Mouse (Mus musculus) testis, postnatal 14 days (tissue): Measurements from ENCODE around the gene Nutm1.
A peak's percentile ranks its signal among the peaks of the same experiment; 100 is the strongest.
"Not testable (repeated sequence)": the region's sequence is repeated elsewhere in the genome, so short reads cannot be mapped to it uniquely, and the experiment has no call there.

Experiments
- DNase-seq: peaks from one replicate; pipeline ENCODE4 v3.0.0; 2021; ENCODE audit warnings: low spot score

Nutm1 gene

GRCm38 (mm10) chr2:112259241-112259962 lies at the start of gene Nutm1:
Gene Nutm1, minus strand, starts transcription at chr2:112259291.
- DNase-seq = no peak

- DNase-seq = no peak
These were observed 49.6 kb upstream of the Nutm1 start for GRCm38 (mm10) chr2:112308671-112309070.

DNA sequence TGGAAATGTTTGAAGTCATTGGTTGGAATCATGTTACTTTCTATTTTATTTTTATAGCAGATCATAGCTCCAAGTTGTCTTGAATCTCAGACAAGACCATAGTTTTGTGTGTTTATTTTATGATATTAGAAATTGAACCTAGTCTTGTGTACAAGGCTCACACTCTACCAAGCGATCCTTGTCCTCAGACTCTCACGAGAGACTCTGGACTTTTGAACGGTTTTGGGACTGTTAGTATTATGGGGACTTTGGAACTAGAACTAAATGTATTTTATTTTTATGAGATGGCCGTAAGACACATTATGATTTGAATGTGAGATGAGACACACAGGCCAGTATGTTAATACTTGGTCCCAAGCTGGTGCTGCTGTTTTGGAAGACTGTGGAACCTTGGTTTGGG lies 39.1 kb upstream of the Nutm1 start:
- no peak for DNase-seq

DNA sequence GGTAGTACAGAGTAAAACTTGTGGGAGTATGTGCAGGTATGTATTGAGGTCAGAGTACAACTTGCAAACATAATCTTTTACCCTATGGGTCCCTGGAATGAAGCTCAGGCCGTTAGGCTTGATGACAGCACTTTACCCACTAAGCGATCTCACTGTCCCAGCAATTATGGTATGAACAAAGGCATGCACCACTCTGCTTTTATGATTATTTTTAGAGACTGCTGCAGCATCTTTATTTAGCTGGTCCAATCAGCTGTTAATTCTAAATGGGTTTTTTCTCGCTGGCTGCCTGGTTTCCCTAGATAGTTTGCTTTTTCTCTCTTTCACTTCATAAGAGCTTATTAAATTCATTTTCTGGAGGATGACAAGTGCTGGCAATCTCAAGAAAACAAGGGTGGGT lies 37.1 kb upstream of the Nutm1 start:
- no peak for DNase-seq

GRCm38 (mm10) chr2:112292823-112293222 lies 33.7 kb upstream of the Nutm1 start:
- DNase-seq = no peak

GRCm38 (mm10) chr2:112289507-112289906 lies 30.4 kb upstream of the Nutm1 start:
- no peak for DNase-seq

DNA sequence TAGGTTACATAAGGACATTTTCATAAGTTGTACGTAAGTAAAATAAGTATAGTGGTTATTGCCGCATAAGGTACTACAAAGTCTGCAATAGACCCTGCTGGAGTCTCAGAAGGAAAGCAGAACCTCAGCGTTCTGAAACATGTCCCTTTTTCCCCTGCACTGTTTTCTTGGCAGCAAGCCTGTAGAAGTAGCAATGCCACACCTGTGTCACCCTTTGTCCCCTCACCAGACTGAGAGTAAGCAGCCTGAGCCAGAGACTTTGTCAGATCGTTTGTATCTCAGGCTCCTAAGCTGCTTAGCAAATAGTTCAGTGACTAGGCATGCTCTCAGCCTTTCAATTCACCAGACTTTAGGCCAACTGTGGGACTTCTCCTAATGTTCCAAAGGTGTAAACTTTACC lies 28.0 kb upstream of the Nutm1 start:
- no peak for DNase-seq

DNA sequence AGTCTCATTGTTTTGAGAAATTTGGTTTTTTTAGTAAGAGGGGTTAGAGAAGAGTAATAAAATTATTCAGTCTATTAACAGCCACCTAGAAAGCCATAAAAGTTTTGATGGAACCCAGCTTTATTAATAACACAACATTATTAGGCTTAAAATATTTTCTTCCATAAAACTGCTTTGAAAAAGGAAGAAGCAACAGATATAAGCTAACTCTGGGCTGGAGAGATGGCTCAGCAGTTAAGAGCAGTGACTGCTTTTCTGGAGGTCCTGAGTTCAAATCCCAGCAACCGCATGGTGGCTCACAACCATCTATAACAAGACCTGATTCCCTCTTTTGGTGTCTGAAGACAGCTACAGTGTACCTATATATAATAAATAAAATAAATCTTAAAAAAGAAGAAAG lies 27.0 kb upstream of the Nutm1 start:
- DNase-seq = not testable (repeated sequence)

DNA sequence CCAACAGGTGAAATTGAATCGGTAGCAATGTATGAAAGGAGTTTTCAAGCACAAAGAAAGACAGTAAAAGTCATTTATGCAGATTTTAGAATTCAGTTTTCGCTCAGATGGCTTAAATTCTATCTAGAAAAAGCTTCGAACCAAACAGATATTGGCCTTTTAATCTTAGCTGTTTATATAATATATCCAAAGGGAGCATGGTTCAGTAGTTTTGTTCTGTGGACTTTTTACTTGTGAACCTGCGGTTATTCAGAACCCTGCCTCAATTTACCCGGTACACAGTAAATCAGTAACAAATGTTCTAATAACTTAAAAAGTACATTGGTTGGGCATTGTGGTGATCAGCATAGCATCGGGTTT lies 25.9 kb upstream of the Nutm1 start:
- DNase-seq = no peak

- peak; percentile 57 for DNase-seq
These were observed 25.4 kb upstream of the Nutm1 start for GRCm38 (mm10) chr2:112284363-112285030.

GRCm38 (mm10) chr2:112282846-112283245 lies 23.8 kb upstream of the Nutm1 start:
- no peak for DNase-seq

DNA sequence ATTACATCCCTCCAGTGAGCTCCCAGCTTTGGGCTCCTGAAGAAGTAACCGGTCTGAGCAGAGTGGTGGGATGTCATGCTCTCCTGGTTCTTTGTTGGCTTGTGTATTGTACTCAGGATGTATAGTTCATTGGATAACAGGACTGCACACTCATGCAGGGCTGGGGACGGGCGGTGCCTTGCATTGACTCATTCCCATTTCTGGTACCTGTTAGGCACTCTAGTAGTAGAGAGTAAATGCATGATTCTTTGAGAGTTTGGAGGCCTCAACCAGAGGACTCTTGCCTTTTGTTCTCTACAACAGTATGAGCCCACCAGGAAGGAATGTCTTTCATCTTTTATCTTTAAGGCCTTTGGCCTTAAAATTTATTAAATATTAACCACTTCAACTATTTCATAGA lies 17.8 kb upstream of the Nutm1 start:
- no peak for DNase-seq

- no peak for DNase-seq
These were observed 14.4 kb upstream of the Nutm1 start for GRCm38 (mm10) chr2:112273474-112273873.

DNA sequence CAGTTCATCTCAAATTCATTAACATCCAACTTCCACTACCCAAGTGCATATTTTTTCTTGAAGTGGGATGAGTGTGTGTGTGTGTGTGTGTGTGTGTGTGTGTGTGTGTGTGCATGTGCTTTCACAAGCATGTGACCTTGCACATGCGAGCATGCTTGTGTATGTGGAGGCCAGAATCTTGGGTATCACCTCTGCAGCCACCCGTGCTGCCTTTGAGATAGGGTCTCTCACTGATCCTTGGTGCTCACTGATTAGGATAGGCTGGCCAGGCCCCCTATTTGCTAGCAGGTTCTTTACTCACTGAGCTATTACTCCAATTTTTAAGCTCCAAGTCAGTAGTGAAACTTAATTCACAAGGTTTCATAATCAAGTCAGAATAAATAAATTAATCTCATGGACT lies 13.8 kb upstream of the Nutm1 start:
- DNase-seq = no peak

- DNase-seq = no peak
These were observed 10.9 kb upstream of the Nutm1 start for GRCm38 (mm10) chr2:112270011-112270410.

- no peak for DNase-seq
These were observed 8.6 kb upstream of the Nutm1 start for GRCm38 (mm10) chr2:112267547-112268269.

- DNase-seq = no peak
These were observed 7.7 kb upstream of the Nutm1 start for GRCm38 (mm10) chr2:112266780-112267179.

DNA sequence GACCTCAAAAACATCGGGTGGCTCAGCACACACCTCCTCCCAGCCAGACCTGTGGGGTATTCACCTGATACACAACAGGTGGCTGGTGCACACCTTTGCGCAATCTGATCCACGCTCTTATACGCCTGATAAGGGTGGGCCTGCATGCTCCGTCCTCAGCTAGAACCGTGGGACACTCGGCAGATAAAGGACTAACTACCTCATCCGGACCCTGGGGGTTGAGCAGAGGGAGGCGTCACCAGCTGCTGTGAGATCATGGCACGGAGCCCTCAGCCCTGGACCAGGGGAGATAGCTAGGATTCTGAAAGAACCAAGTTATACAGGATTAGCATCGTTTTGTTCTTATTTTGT lies 7.1 kb upstream of the Nutm1 start, which contains the start of gene Gm21985:
Gene Gm21985, plus strand, starts transcription at position 73 of the 351 bp plus-strand sequence.
- peak; percentile 68 for DNase-seq

DNA sequence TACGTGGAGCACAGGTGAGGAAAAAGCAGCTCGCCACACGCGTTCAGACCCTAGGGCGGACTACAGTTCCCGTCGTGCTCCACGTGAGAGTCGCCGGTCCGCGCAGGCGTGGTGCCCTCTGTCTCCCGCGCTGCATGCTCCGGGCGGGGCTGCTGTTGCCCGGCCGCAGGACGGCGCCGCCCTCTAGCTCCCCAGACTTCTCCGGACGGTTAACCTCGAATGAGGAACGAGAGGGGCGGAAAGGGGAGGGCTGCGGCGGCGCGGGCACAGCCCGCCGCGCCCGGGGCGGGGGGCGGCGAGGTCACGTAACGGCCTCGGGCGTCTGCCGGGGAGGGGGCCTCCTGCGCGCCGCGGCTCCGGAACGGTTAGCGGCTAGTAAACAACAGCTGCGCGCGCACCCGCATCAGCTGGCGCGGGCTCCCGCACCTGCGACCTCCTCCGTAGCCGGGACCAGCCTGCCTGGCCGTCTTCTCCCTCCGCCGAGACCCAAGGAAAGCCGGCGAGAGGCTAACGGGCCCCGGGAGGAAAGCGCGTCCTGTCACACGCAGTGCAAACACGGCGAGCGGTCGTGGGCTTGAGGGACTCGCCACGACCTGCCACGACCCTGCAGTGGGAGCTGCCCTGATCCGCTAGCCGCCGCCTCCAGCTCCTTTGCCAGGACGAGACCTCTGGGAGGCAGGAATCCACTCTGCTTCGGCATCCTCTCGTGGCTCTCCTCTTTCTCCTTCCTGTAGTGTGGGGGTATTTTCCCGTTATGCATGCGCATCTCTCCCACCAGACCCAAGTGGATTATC lies 6.6 kb upstream of the Nutm1 start, which contains the start of gene Slc12a6:
Gene Slc12a6, plus strand, starts transcription at position 378 of the 794 bp plus-strand sequence.
- peak; percentile 95 for DNase-seq

DNA sequence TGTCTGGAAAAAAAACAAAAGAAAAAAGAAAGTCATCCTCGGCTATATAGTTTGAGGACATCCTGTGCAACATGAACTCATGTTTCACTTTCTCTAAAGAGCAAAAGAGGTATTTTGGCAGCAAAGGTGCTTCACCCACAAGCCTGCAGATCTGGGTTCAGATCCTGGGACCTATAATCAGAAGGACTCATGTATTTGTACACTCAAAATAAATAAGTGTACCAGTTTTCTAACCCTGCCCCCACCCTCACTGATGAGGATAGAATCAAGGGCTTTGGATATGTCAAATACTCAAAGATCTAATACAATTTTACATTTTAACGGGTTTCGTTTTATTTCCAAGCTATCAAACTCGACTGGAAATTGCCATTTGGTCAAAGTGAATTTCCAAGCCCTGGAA lies 5.3 kb upstream of the Nutm1 start:
- DNase-seq = no peak

DNA sequence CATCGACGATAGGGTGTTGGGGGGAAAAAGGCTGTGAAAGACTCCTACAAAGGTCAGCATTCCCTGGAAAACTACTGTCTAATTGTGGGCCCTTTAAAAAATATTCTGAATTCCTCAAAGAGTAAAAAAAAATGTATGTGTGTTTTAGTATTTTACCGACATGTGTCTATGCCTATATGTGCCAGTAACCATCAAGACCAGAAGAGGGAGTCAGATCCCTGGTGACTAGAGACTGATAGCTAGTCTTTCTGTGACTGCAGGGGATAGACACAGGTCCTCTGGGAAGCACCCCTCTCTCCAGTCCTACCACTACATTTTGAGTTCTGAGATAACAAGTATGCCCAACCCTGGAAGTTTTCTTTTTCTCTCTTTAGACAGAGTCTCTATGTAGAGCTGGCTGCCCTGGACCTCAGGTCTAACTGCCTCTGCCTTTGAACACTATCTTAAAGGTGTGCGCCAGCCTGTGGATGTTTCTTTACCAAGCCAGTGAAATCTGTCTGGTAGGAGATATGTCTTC lies 3.7 kb upstream of the Nutm1 start:
- DNase-seq = no peak
